Mouse (Mus musculus) MEL (cell line): ENCODE measurements around the gene Vmn1r47.

Source experiments
- CHD2 ChIP-seq: IDR thresholded peaks from 2 replicates; pipeline ENCODE4 v1.6.1; 2011; ENCODE audit warnings: low read length, improper control_type of control experiment
- CTCF ChIP-seq, 3 experiments: IDR thresholded peaks in 2 of 3; conservative IDR thresholded peaks in 1 of 3; 2 replicates each; pipeline ENCODE4 v1.5.1; 2011 to 2012; ENCODE audit warnings: low read length in 3 of 3, low read depth in 2 of 3, mild to moderate bottlenecking in 2 of 3, improper control_type of control experiment in 1 of 3, inconsistent platforms in 1 of 3, mixed read lengths in 1 of 3, moderate library complexity in 1 of 3; ENCODE audit not compliant: control insufficient read depth in 1 of 3, insufficient read depth in 1 of 3, poor library complexity in 1 of 3, severe bottlenecking in 1 of 3
- HCFC1 ChIP-seq: IDR thresholded peaks from 2 replicates; pipeline ENCODE4 v1.6.1; 2012; ENCODE audit warnings: low read depth, mild to moderate bottlenecking, inconsistent platforms, low read length, improper control_type of control experiment, moderate library complexity
- MAFK ChIP-seq: IDR thresholded peaks from 2 replicates; pipeline ENCODE4 v1.6.1; 2011; ENCODE audit warnings: low read depth, mild to moderate bottlenecking, low read length, improper control_type of control experiment, borderline replicate concordance
- MEF2A ChIP-seq: IDR thresholded peaks from 2 replicates; pipeline ENCODE4 v1.6.1; 2014; ENCODE audit warnings: low read depth, mild to moderate bottlenecking, inconsistent platforms, low read length, improper control_type of control experiment; ENCODE audit not compliant: poor library complexity, insufficient replicate concordance, severe bottlenecking; ENCODE audit errors: extremely low read depth
- MXI1 ChIP-seq: IDR thresholded peaks from 2 replicates; pipeline ENCODE4 v1.6.1; 2011; ENCODE audit warnings: mild to moderate bottlenecking, low read depth, low read length, improper control_type of control experiment
- TAL1 ChIP-seq: IDR thresholded peaks from 2 replicates; pipeline ENCODE4 v1.6.1; 2012; ENCODE audit warnings: mild to moderate bottlenecking, inconsistent platforms, low read length, moderate library complexity, mixed read lengths
- ZC3H11A ChIP-seq: IDR thresholded peaks from 2 replicates; pipeline ENCODE4 v1.6.1; 2012; ENCODE audit warnings: low read depth, mild to moderate bottlenecking, inconsistent platforms, low read length, improper control_type of control experiment

DNA sequence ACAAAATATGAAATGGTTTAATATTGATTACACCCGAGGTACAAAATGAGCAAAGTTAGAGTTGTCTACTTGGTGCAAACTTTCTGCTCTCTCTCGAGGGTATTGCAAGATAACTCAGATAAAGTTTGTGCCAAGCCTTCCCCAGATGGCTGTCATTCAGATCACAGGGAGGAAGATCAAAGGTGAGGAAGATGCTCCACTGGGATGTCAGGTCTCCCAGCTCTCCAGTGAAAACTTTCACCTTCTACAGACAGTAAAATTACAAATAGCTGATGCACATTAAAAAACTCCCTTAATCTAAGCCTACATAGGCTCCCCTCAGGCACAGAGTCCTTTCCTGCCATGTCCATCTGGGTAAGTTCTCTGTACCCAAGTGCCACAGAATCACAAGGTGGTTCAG lies 46.9 kb upstream of the Vmn1r47 start, which contains the start of gene Vmn1r46:
- TF ChIP-seq MXI1 (no peak), CTCF (IDR thresholded peaks at IDR 0.05 in 2 of 3, conservative IDR thresholded peaks at IDR 0.05 in 1 of 3; ENCODE audit: control insufficient read depth in 1 of 3, insufficient read depth in 1 of 3, low read depth in 2 of 3, low read length in 3 of 3, poor library complexity in 1 of 3, severe bottlenecking in 1 of 3) (no peak), CHD2 (no peak), TAL1 (no peak), MEF2A (no peak), ZC3H11A (no peak), MAFK (no peak), HCFC1 (no peak)
